In the genomic region with DNA sequence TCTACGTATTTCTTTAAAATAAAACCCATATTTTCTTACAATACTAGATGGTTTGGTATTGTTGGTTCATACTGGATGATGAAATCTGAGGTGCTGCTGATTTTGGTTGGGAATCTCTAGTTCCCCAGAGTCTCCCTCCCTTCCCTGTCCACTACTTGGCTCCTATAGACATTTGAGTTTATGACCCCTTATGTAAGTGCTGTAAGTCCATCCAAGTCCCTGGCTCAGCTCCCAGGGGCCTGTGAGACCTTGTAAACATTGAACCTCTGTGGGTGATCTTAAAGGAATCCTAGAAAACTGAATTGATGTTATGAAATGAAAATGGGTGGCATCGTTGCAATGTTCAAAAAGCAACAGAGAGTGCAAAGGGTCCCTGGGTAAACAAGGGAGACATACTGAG, we compare ENCODE assay signal across 27 mouse cellular contexts. TPM values are rescaled to one million over a fixed set of nuclear protein-coding genes. Genes with fewer than 3 reads are reported as not detected.
DNase-seq lines count a peak whose midpoint lies in the region; ATAC-seq lines count a peak whose summit lies in the region.
"Had no signal": no experiment of that assay in that cellular context is flagged by ENCODE, and none has a peak within 500 bp of the region (broad histone marks: within the 10 kb centered on the region; RNA-seq: fewer than 3 reads in every experiment).

No protein-coding gene starts in this region.

- no peak overlapping the region for H3K4me2 ChIP-seq in lung, embryonic 15.5 days
- H3K4me2 ChIP-seq: embryonic facial prominence, embryonic 13.5 days; forebrain, embryonic 12.5 days; forebrain, embryonic 15.5 days; heart, embryonic 12.5 days; heart, embryonic 15.5 days; hindbrain, embryonic 14.5 days had no signal

- peak; percentile 27; the same call in 1 of the 2 replicates for ATAC-seq in lung, embryonic 15.5 days (ENCODE audit: borderline replicate concordance, extremely low read depth, low FRiP score, low TSS enrichment)
- ATAC-seq: forebrain, embryonic 15.5 days; hindbrain, postnatal 0 days; inflammation-experienced regulatory T-cells, adult 6 months had no signal

- peak; percentile 27 for DNase-seq in adrenal gland, postnatal 14 days
- DNase-seq in adrenal gland, postnatal 25 days = no peak
- no peak for DNase-seq in lung, postnatal 4 days
- peak; percentile 8 for DNase-seq in ovary, postnatal 36 days (ENCODE audit: low spot score)
- no peak for DNase-seq in ovary, adult 18-20 months (ENCODE audit: low spot score)
- peak; percentile 83 for DNase-seq in adipocyte (ENCODE audit: low spot score)
- no peak for DNase-seq in heart, postnatal 4 days
- DNase-seq: cerebellum, adult 11-12 months; cerebellum, adult 8-10 months; cerebellum, postnatal 10 days; cerebellum, postnatal 36 days; embryo, embryonic 11 days; gastrocnemius, postnatal 25 days; heart, adult 18-20 months; heart, postnatal 10 days; heart, postnatal 36 days had no signal

- H3K4me3 ChIP-seq in lung, embryonic 15.5 days = no peak overlapping the region
- H3K4me3 ChIP-seq: embryonic facial prominence, embryonic 10.5 days; embryonic facial prominence, embryonic 13.5 days; erythroblast, embryonic 14.5 days; forebrain, embryonic 12.5 days; forebrain, embryonic 15.5 days; heart, embryonic 12.5 days; heart, embryonic 15.5 days had no signal

- no peaks in the 10 kb centered on the region for H3K27me3 ChIP-seq in lung, embryonic 15.5 days
- H3K27me3 ChIP-seq: embryonic facial prominence, embryonic 13.5 days; forebrain, embryonic 12.5 days; forebrain, embryonic 15.5 days; heart, embryonic 12.5 days; heart, embryonic 15.5 days had no signal

- H3K27ac ChIP-seq in lung, embryonic 15.5 days = no peak overlapping the region
- H3K27ac ChIP-seq: embryonic facial prominence, embryonic 10.5 days; embryonic facial prominence, embryonic 13.5 days; forebrain, embryonic 12.5 days; forebrain, embryonic 15.5 days; heart, embryonic 15.5 days; hindbrain, embryonic 14.5 days; hindbrain, postnatal 0 days had no signal

- H3K36me3 ChIP-seq in lung, embryonic 15.5 days = no peaks in the 10 kb centered on the region
- H3K36me3 ChIP-seq: embryonic facial prominence, embryonic 13.5 days; forebrain, embryonic 12.5 days; forebrain, embryonic 15.5 days; heart, embryonic 12.5 days; heart, embryonic 15.5 days had no signal

- H3K9me3 ChIP-seq in lung, embryonic 15.5 days = no peaks in the 10 kb centered on the region
- H3K9me3 ChIP-seq: forebrain, embryonic 15.5 days; heart, embryonic 12.5 days; heart, embryonic 15.5 days had no signal

- no peaks in the 10 kb centered on the region for H3K4me1 ChIP-seq in lung, embryonic 15.5 days
- H3K4me1 ChIP-seq: embryonic facial prominence, embryonic 10.5 days; embryonic facial prominence, embryonic 13.5 days; forebrain, embryonic 12.5 days; forebrain, embryonic 15.5 days; heart, embryonic 12.5 days; heart, embryonic 15.5 days had no signal

- H3K9ac ChIP-seq in lung, embryonic 15.5 days = no peak overlapping the region
- H3K9ac ChIP-seq: embryonic facial prominence, embryonic 13.5 days; forebrain, embryonic 12.5 days; forebrain, embryonic 15.5 days; heart, embryonic 12.5 days; heart, embryonic 15.5 days; hindbrain, embryonic 14.5 days had no signal

- 69% methylated on average over 2 of the region's 2 CpGs for WGBS in lung, embryonic 15.5 days

RNA-seq across cellular contexts. Expression of gene Grb10, which starts 40.7 kb away (rescaled TPM):
- 149 and 158 TPM in 2 replicates for total RNA-seq in adrenal gland, postnatal 14 days (2021)
- 103 and 108 TPM in 2 replicates for total RNA-seq in adrenal gland, postnatal 25 days (2021)
- polyA plus RNA-seq in lung, embryonic 15.5 days (2015; fragmentation: Nextera tagmentation; extraction: Ambion mirVana) = 600 and 609 TPM in 2 replicates
- 100 to 1,000 TPM; 356 to 401 TPM for total RNA-seq in heart, postnatal 4 days (2021)
- polyA plus RNA-seq: inflammation-experienced regulatory T-cells, adult 6 months had no signal

Comparison
In these comparisons a context has a peak if more than half of its experiments do, and no peak if none do; other contexts are left out.
1. DNase-seq: peak in adrenal gland, postnatal 14 days (single experiment), ovary, postnatal 36 days (single experiment) and adipocyte (single experiment); none in adrenal gland, postnatal 25 days (single experiment), lung, postnatal 4 days (0 of 2), ovary, adult 18-20 months (single experiment) and heart, postnatal 4 days (single experiment).